Mouse (Mus musculus): ENCODE measurements around the gene Adcy1.

Adcy1 gene

DNA sequence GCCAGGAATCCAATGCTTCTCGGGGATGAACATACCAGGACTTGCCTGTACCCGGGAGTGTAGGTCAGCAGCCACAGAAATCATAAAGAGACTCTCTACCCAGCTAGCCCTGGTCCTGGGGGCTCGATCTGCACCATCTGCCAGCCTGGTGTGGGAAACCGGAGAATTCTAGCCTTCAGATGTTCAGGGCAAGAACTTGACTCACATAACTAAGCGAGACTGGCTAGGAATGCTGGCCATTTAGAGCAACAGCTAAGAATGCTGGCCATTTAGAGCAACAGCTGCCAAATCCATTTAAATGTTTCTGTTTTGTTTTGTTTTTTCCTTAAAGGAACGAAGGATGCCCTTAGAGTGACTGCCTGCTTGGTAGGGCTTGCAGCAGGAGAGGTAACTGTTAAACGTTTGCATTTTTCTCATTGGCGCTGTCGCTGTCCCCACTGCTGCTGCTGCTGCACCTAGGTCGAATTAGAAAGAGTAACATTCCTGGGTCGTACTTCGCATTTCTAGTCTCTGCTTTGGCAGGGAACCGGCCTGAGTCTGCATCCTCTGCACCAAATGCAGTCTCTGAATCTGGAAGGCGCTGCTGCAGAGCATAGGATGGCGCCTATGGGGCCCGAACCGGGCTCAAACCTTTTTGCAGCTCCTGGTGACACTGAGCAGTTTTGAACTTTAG, 149.0 kb downstream of the Adcy1 start:
- in situ Hi-C loops (cut with MboI; ENCODE audit: unreplicated experiment in 2 of 2), result loop anchor here in 1 of 2 experiments (25.0 kb wide), 1 partner anchor 1300 kb away; no protein-coding TSS in a partner anchor

DNA sequence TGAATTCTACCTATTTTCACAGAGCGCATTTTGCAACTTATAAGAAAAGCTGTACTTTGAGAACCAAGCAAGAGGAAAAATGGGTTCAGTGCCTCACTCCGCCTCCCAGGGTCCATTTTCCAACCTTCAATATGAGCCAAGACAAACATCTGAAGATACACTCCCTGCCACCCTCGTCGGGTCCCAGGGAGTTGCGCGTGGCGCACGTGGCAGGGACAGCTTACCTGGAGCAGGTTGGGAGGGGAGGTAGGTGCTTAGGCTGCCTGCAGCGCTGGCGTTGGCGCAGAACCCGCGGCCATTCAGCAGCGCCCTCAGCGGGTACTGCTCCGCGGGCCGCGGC, 149.8 kb downstream of the Adcy1 start:
- in situ Hi-C loops (cut with MboI; ENCODE audit: unreplicated experiment in 2 of 2), result loop anchor here in 1 of 2 experiments (25.0 kb wide), 1 partner anchor 1299 kb away; no protein-coding TSS in a partner anchor

DNA sequence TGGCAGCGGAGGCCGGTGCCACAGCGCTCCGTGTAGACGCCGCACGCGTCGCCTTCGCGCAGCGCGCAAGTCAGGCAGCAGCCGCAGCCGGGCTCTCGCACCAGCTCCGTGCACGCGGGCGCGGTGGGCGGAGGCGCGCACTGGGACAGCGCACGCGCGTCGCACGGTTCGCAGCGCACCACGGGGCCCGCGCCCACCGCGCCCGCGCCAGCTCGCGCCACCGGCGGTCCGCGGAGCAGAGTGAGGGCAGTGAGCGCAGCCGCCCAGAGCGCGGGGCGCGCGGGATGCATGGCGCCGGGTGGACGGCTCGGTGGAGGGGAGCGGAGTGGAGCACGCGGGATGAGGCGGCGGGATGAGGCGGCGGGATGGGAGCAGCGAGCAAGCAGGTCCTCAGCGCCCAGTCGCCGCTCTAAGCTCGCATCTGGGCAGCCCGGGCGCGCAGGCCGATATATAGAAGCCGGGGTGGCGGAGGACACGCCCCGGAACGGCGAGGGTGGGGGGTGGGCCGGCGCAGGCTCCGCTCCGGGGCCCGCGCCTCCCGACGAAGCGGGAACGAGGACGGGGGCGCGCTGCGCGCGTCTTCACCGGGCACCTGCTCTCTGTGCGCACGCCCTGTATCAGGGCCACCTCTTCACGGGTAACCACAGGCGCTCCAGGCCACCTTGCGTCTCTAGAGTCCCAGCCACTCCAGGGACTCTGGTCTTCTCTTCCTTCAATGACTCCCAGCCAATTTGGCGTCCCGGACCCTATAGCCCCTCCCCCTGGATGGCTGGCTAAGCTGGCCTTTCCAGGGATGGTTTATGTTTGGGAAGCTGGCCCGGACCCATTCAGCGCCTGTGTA, 150.4 kb downstream of the Adcy1 start, which contains the start of gene Igfbp3:
TSS of gene Igfbp3 (minus strand) at position 423 of the 841 bp plus-strand sequence.
- in situ Hi-C loops (cut with MboI; ENCODE audit: unreplicated experiment in 2 of 2), result loop anchor here in 1 of 2 experiments (25.0 kb wide), 1 partner anchor 1299 kb away; no protein-coding TSS in a partner anchor

DNA sequence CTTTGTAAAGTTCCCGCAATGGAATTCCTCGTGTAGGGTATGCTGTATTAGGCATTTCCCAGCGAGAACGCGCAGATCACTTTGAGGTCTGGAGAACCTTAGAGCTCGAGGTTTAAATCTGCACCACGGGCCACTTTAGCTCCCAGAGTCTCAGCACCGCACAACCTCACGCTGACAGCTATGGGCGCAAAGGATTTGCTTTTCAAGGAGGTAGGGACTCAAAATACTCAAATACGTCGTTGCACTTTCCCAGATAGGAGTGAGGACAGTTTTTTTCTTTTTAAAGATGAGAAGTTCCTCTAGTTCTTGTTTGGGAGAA, 151.0 kb downstream of the Adcy1 start:
- in situ Hi-C loops (cut with MboI; ENCODE audit: unreplicated experiment in 2 of 2), result loop anchor here in 1 of 2 experiments (25.0 kb wide), 1 partner anchor 1298 kb away; no protein-coding TSS in a partner anchor

DNA sequence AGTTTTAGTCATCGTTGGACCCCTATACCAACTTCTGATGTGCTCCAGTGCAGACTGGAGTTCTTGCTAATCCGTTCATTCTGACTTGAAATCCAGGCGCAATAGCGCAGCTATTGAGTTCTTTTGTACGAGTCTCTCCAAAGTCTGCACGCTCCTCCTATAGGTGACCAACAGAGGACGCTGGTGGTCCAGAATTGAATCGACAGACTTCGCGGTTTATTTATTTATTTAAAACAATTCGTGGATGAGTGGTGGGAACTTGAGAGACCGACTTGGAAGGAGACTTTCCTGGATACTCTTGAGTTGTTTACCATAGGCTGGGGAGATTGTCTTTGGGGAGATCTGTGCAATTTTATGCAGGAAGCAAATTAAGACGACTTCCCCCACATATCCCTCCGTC, 151.5 kb downstream of the Adcy1 start:
- in situ Hi-C loops (cut with MboI; ENCODE audit: unreplicated experiment in 2 of 2), result loop anchor here in 1 of 2 experiments (25.0 kb wide), 1 partner anchor 1298 kb away; no protein-coding TSS in a partner anchor

DNA sequence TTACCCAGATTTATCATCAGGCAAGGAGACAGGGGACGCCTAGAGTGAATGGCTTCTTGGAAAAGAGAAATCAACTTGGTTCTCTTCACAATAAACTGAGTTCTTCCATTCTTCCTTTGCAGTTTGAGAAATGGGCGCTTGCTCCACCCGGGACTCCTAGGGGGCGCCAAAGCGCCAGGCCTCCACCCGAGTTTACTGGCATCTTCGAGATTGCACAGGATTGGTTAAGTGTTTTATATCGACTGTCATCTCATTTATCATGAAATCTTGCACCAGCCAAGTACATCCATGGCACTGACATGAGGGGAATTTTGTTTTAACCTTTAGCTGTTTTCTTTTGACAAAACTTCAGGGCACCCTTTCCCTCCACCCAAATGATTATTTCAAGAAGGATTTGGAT, 152.4 kb downstream of the Adcy1 start:
- in situ Hi-C loops (cut with MboI; ENCODE audit: unreplicated experiment in 2 of 2), result loop anchor here in 1 of 2 experiments (25.0 kb wide), 1 partner anchor 1297 kb away; no protein-coding TSS in a partner anchor

DNA sequence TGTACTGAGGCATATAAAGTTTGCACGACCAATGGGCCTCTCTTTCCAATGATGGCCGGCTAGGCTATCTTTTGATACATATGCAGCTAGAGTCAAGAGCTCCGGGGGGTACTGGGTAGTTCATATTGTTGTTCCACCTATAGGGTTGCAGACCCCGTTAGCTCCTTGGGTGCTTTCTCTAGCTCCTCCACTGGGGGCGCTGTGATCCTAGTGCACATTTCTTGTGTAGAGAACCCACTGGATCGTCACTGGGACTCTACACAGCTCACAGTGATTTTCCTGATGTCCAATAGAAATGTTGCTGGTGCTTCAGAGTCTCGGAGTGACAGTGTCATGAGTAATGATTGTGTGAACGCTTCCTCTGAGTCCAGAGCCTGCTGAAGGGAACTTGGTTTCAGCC, 158.5 kb downstream of the Adcy1 start:
- in situ Hi-C loops (cut with MboI; ENCODE audit: unreplicated experiment in 2 of 2), result loop anchor here in 1 of 2 experiments (25.0 kb wide), 1 partner anchor 1290 kb away; no protein-coding TSS in a partner anchor

DNA sequence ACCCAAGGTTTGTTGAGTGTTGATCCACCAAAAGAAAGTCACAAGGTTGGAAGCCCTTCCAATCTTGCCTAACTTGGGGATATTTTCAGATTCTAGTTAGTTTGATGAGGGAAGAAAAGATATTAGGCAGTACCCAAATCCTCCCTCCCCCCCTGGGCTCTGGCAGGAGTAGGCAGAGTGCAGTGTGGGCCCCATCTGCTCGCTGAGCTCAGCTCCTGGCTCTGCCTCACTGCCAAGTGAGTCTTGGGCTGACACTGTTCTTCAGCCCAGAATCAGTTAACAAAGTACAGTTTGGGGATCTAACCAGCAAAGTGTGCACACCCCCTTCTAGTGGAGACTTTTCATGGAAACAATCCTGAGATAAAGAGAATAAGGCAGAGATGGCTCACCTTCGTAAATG, 162.9 kb downstream of the Adcy1 start:
- in situ Hi-C loops (cut with MboI; ENCODE audit: unreplicated experiment in 2 of 2), result loop anchor here in 1 of 2 experiments (25.0 kb wide), 1 partner anchor 1161 kb away; no protein-coding TSS in a partner anchor

DNA sequence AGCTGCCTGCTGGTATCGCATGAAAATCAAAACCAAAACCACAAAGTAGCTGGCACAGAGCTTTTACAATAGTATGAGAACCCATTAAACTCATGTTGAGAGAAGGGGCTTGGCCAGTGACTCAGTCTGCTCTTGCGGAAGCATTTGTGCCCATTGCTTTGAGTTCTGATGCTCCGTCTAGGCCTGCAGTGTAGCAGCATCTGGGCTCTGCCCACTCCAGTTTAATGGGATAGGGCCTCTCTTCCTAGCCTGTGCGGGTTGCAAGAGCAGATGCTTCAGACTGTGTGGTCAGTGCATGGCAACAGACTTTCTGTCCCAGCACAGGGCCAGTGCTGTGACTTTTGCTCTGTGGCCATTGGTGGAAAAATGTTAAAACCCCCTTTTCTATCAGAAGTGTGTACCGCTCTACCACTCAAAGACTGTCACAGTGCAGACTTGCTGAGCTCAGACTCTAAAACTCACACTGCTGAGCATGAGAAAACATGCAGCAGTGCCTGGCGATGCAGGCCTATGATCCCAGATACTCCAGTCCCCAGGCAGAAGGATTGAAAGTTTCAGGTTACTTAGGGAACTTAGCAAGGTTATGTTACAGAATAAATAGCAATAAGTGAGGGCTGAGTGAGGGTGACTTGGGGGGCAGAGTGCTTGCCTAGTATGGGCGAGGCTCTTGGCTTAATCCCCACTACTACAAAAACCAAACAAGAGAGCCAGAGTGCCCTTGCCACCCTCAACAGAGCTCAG, 163.7 kb downstream of the Adcy1 start:
- in situ Hi-C loops (cut with MboI; ENCODE audit: unreplicated experiment in 2 of 2), result loop anchor here in 1 of 2 experiments (25.0 kb wide), 1 partner anchor 1160 kb away; no protein-coding TSS in a partner anchor

DNA sequence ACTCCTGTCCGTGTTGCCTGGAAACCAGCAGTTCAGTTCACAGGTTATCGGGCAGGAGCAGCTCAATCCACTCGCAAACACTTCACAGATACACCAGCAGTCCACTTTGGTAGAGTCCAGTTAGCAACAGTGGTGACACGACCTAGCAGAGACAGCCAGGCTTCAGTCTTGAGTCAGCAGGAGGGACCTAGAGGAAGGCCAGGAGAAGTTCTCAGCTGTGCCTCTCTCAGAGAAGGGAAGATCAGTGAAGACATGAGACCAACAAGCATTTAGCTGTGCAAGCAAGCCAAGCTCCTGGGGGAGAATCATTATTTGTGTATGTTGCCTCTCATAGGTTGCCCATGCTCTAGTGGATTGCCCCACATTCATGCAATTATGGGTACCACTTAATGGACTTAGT, 164.8 kb downstream of the Adcy1 start:
- in situ Hi-C loops (cut with MboI; ENCODE audit: unreplicated experiment in 2 of 2), result loop anchor here in 1 of 2 experiments (25.0 kb wide), 1 partner anchor 1159 kb away; no protein-coding TSS in a partner anchor
